Mouse (Mus musculus): ENCODE results near the gene Adh1.

GRCm38 (mm10) chr3:138287686-138288085 is 26.9 kb downstream of the Adh1 start:
- TF ChIP-seq CTCF (conservative IDR thresholded peaks at IDR 0.05; ENCODE audit: insufficient read depth, insufficient read length, low read depth, low read length): no peak
- no peak for TF ChIP-seq POLR2A (IDR thresholded peaks at IDR 0.05; ENCODE audit: low read depth, low read length)

Data from kidney, adult 2 months (tissue).